Mouse (Mus musculus): ENCODE measurements around the gene Cyp4f17. TPM values are rescaled to one million over a fixed set of nuclear protein-coding genes. Genes with fewer than 3 reads are reported as not detected.
"Not testable (repeated sequence)": the region's sequence is repeated elsewhere in the genome, so short reads cannot be mapped to it uniquely, and the experiment has no call there.

Cyp4f17 gene
- polyA plus RNA-seq, 1 experiment from 2014 or later, result 0.30 TPM

DNA sequence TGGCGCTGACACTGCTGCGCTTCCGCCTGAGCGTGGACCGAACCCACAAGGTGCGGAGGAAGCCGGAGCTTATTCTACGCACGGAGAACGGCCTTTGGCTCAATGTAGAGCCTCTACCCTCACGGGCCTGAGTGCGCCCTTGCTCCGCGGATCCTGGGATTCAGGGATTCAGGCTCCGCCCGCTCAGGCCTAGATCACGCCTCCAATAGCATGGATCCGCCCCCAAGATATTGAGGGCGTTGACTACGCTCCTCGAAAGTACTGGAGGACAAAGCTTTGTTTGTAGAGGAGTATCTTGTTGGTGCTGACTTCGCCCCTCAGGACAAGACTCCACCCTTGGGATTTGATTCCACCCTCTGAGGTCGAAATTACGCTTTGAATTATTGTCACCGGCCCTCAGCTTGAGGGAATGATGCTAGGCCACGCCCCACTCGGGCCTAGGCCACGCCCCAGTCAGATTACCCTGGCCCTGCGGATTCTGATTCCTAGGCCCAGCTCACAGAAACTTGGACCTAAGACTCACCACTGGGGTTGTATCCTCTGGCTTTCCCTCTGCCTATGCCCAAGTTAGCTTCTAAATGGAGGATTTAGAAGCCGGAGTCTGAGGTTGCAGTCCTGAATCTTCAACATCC lies 13.4 kb upstream of the Cyp4f17 start:
- no peak for TF ChIP-seq CTCF (IDR thresholded peaks at IDR 0.05)
- CTCF ChIA-PET, result no interaction called here
- POLR2A ChIA-PET, result no interaction called here
- DNase-seq (ENCODE audit: low read depth, low spot score) (no peak), ATAC-seq (no peak)
- peaks cover 16% of the 10 kb centered on the region for H3K27me3 ChIP-seq
- in situ Hi-C loops (cut with MboI; ENCODE audit: low pct_unique_long_range_greater_than_20kb), result loop anchor here (25.0 kb wide), 2 partner anchors 355 to 805 kb away; partner anchors contain the start of gene Cryaa

DNA sequence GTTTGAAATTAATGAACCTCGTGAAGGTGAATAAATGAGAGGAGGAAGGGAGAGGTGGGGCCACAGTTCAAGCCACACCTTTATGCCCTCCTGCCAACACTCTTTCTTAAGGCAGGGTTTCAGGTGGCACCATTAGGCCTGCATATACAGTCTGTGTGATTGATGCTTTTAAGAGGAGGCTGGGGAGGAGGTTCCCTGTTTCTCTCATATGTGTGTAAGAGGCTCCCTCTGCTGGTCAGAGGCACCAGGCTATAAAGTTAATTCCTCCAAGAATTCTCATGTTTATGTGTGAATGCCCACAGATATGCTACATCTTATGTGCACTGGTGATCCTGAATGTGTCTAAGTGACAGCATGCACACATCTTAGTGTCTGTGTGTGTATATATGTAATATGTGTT lies 11.2 kb upstream of the Cyp4f17 start:
- CTCF ChIA-PET, result no interaction called here
- in situ Hi-C loops (cut with MboI; ENCODE audit: low pct_unique_long_range_greater_than_20kb), result loop anchor here (25.0 kb wide), 2 partner anchors 357 to 807 kb away; partner anchors contain the start of gene Cryaa
- peak; percentile 82 for TF ChIP-seq CTCF (IDR thresholded peaks at IDR 0.05)
- H3K27me3 ChIP-seq, result peaks cover 10% of the 10 kb centered on the region
- no peak for ATAC-seq
- DNase-seq (ENCODE audit: low read depth, low spot score), result peak; percentile 10
- POLR2A ChIA-PET, result no interaction called here

DNA sequence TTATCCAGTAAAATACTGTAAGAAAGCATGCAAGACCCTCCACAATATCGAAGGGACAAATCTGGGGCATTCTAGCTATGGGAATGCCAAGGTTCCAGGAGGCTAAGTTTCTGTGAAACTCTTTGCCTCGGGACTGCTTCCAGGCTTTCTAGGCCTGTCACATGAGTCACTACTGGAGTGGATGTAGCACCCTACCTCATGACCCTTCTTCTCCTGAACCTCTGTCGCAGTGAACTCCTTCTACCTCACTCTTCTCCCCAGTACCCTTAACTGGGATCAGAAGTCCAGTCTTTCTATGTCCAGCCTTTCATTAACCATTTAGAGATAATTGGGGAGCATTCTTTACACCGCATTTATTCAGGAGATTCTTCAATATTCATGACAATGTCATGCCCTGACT lies 5.3 kb upstream of the Cyp4f17 start:
- DNase-seq (ENCODE audit: low read depth, low spot score); in situ Hi-C loops (cut with MboI; ENCODE audit: low pct_unique_long_range_greater_than_20kb); ATAC-seq; H3K27me3 ChIP-seq; POLR2A ChIA-PET; CTCF ChIA-PET: not testable (repeated sequence)

DNA sequence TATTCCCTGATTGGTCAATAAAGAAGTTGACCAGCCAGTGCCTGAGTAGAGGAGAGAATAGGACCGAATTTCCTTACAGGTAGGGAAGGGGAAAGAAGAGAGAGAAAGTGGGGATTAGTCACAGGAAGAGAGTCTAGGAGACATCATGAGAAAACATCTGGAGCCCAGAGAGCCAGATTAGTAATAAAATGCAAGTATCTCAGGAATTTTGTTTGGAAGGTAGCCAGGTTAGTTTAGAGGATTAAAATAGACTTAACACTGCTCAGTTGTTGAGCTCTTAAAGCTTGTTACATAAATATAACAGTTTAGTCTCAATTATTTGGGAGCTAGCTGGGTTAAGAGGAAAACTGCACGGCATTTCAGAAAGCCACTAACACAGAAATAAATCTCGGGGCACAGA lies 4.8 kb upstream of the Cyp4f17 start:
- in situ Hi-C loops (cut with MboI; ENCODE audit: low pct_unique_long_range_greater_than_20kb), result no loop called here
- ChIA-PET CTCF (no interaction called here), POLR2A (no interaction called here)
- DNase-seq (ENCODE audit: low read depth, low spot score), result peak; percentile 19
- TF ChIP-seq CTCF (IDR thresholded peaks at IDR 0.05), result no peak
- ATAC-seq, result no peak
- peaks cover 10% of the 10 kb centered on the region for H3K27me3 ChIP-seq

DNA sequence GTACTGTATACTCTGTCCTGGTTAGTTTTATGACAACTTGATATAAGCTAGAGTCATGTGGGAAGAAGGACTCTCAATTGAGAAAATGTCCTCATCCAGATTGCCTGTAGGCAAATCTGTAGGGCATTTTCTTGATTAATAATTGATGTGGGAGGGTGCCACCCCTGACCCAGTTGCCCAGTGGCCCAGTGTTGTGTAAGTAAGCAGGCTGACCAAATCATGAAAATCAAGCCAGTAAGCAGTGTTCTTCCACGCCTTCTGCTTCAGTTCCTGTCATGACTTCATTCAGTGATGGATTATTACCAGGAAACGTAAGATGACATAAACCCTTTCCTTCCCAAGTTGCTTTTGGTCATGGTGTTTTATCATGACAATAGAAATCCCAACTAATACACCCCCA lies 2.7 kb upstream of the Cyp4f17 start:
- in situ Hi-C loops (cut with MboI; ENCODE audit: low pct_unique_long_range_greater_than_20kb), result no loop called here
- no peak for DNase-seq (ENCODE audit: low read depth, low spot score)
- no peak for ATAC-seq
- ChIA-PET POLR2A (interaction anchor here (1.0 kb wide), 1 partner anchor 155 kb away, joined by 3 read pairs; the partner anchor contains the start of gene Cyp4f40), CTCF (interaction anchor here (1.0 kb wide), 1 partner anchor 25 kb away, joined by 3 read pairs; no protein-coding TSS in a partner anchor)
- no peak for TF ChIP-seq CTCF (IDR thresholded peaks at IDR 0.05)
- peaks cover 13% of the 10 kb centered on the region for H3K27me3 ChIP-seq

DNA sequence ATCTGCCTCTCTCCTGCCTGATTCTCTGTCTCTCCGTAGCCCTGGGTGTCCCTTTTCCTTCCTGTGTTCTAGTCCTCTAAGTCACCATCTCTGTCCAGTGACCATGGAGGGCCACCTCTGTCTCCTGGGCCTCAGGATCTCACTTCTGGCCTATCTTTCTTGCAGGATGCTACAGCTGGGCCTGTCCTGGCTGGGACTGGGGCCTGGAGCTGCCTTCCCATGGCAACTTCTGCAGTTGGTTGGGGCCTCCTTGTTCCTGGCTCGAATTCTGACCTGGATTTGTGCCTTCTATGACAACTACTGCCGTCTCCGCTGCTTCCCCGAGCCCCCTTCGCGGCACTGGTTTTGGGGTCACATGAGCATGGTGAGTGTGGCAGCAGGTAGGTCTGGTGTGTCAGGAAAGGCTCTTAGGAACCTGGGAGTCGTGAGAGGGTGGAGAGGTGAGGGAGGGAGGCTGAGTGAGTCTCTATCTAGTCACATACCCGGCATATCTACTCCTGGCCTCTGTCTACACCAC lies 937 bp downstream of the Cyp4f17 start:
- CTCF ChIA-PET, result no interaction called here
- in situ Hi-C loops (cut with MboI; ENCODE audit: low pct_unique_long_range_greater_than_20kb), result no loop called here
- POLR2A ChIA-PET, result no interaction called here
- TF ChIP-seq CTCF (IDR thresholded peaks at IDR 0.05), result no peak
- H3K27me3 ChIP-seq, result peaks cover 23% of the 10 kb centered on the region
- DNase-seq (ENCODE audit: low read depth, low spot score) (no peak), ATAC-seq (no peak)

DNA sequence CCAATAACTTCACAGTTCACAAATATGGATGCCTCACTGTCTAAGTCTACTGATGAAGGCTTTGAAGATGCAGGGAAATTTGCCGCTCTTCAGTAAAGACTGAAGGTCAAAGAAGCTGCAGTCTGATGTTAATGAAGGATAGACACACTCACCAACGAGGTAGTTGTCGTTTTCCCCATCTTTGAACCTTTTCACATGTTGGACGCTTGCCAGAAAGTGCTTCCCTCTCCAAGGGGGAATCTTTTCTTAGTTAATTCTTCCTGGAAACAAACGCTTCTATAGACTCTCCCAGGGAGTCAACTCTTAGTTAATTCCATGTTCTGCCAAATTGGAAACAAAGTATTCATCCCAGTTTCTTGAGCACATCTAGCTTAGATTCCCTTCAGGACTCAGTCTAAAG lies 10.3 kb downstream of the Cyp4f17 start:
- ChIA-PET POLR2A (no interaction called here), CTCF (no interaction called here)
- ATAC-seq (no peak), DNase-seq (ENCODE audit: low read depth, low spot score) (no peak)
- peaks cover 40% of the 10 kb centered on the region for H3K27me3 ChIP-seq
- in situ Hi-C loops (cut with MboI; ENCODE audit: low pct_unique_long_range_greater_than_20kb), result no loop called here
- TF ChIP-seq CTCF (IDR thresholded peaks at IDR 0.05), result no peak

DNA sequence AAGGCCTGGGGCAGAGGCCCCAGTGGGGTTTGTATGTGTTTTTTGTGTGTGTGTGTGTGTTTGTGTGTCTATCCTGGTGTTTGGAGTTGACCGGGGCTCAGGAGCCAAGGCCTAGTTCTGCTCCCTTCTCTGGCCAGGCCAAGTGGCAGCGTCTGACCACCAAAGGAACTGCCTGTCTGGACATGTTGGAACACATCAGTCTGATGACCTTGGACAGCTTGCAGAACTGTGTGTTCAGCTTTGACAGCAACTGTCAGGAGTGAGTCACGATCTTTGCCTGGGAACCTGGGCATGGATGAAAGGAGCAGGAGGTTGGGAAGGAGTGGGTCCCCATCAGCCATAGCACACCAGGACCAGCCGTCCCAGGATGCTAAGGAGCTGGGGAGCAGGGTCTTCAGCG lies 16.1 kb downstream of the Cyp4f17 start:
- in situ Hi-C loops (cut with MboI; ENCODE audit: low pct_unique_long_range_greater_than_20kb), result no loop called here
- H3K27me3 ChIP-seq, result peaks cover 33% of the 10 kb centered on the region
- ChIA-PET CTCF (interaction anchor here (0.6 kb wide), 1 partner anchor 158 kb away, joined by 3 read pairs; no protein-coding TSS in a partner anchor), POLR2A (no interaction called here)
- no peak for DNase-seq (ENCODE audit: low read depth, low spot score)
- no peak for TF ChIP-seq CTCF (IDR thresholded peaks at IDR 0.05)
- ATAC-seq, result no peak

DNA sequence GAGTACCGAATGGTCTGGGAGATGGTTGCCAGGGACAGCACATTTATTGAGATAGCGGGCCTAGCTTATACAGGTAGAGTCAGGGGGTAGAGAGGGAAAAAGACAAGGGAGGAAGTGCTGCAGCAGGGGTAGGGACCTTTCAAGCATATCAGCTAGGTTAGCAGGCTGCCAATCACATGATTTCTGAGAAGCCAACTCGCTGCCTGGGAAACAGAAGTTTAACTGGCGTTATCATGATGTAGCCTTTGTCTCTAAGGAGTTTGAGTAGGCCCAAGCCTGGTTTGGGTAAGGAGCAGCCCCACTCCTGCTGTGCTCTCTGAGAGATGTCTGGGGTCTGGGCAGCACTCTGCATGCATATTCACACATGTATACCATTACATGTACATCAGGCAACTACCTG lies 16.5 kb downstream of the Cyp4f17 start:
- H3K27me3 ChIP-seq, result peaks cover 32% of the 10 kb centered on the region
- ChIA-PET CTCF (interaction anchor here (0.6 kb wide), 1 partner anchor 158 kb away, joined by 3 read pairs; no protein-coding TSS in a partner anchor), POLR2A (no interaction called here)
- DNase-seq (ENCODE audit: low read depth, low spot score) (no peak), ATAC-seq (no peak)
- no peak for TF ChIP-seq CTCF (IDR thresholded peaks at IDR 0.05)
- in situ Hi-C loops (cut with MboI; ENCODE audit: low pct_unique_long_range_greater_than_20kb), result no loop called here

DNA sequence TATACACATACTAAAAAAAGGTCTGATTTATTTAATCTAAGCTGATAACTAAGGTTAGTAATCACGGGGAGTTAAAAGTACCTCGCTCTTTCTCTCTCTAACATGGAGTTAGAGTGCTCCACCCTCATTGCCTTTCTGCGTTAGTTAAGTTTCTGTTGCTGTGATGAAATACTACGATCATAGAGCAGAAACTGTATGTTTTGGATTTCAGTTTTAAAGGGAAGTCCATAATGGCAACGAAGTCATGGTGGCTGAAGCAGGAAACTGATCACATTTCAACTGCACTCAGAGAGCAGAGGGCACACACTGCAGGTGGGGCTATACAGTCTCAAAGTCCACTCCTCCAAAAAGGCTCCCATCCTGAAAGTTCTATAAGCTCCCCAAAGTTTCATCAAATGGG lies 17.0 kb downstream of the Cyp4f17 start:
- ATAC-seq, result no peak

DNA sequence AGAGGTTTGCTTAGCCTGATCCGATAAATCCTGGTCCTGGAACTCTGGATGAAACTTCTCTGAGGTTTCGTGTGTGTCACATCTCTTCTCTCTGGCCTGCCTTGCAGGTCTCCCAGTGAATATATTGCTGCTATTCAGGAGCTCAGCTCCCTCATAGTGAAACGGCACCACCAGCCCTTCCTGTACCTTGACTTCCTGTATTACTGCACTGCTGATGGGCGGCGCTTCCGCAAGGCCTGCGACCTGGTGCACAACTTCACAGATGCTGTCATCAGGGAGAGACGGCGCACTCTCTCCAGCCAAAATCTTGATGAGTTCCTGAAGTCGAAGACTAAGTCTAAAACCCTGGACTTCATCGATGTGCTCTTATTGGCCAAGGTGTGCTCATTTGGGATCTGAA lies 18.0 kb downstream of the Cyp4f17 start:
- TF ChIP-seq CTCF (IDR thresholded peaks at IDR 0.05), result no peak
- DNase-seq (ENCODE audit: low read depth, low spot score), result no peak

More for the DNA sequence above, 17.0 kb downstream of the Cyp4f17 start:
- ChIA-PET CTCF (no interaction called here), POLR2A (no interaction called here)
- TF ChIP-seq CTCF (IDR thresholded peaks at IDR 0.05), result no peak
- no peak for DNase-seq (ENCODE audit: low read depth, low spot score)
- H3K27me3 ChIP-seq, result peaks cover 28% of the 10 kb centered on the region
- in situ Hi-C loops (cut with MboI; ENCODE audit: low pct_unique_long_range_greater_than_20kb), result no loop called here

DNA sequence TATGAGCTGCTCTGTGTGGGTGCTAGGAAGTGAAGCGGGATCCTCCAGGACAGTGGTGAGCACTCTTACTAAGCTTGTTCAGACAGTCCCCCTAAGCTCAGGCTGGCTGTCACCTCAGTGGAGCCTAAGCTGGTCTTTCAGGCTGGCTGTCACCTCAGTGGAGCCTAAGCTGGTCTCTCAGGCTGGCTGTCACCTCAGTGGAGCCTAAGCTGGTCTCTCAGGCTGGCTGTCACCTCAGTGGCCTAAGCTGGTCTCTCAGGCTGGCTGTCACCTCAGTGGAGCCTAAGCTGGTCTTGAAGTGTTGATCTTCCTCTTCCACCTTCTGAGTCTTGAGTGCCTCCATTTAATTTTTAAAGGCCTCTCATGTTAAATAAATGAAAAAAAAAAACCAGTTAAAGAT lies 20.5 kb downstream of the Cyp4f17 start:
- POLR2A ChIA-PET, result interaction anchor here (0.6 kb wide), 1 partner anchor 44 kb away, joined by 3 read pairs; no protein-coding TSS in a partner anchor
- DNase-seq (ENCODE audit: low read depth, low spot score); ATAC-seq; CTCF ChIA-PET: not testable (repeated sequence)
- H3K27me3 ChIP-seq, result peaks cover 18% of the 10 kb centered on the region
- in situ Hi-C loops (cut with MboI; ENCODE audit: low pct_unique_long_range_greater_than_20kb), result loop anchor here (5.0 kb wide), 1 partner anchor 156 kb away; no protein-coding TSS in a partner anchor

More for the DNA sequence above, 18.0 kb downstream of the Cyp4f17 start:
- peaks cover 24% of the 10 kb centered on the region for H3K27me3 ChIP-seq
- ChIA-PET CTCF (no interaction called here), POLR2A (no interaction called here)
- no peak for ATAC-seq
- in situ Hi-C loops (cut with MboI; ENCODE audit: low pct_unique_long_range_greater_than_20kb), result no loop called here
